Mouse (Mus musculus) heart, postnatal 36 days (tissue): ENCODE results near the gene Galnt3. TPM values are rescaled to one million over a fixed set of nuclear protein-coding genes. Genes with fewer than 3 reads are reported as not detected.

Experiments used
- DNase-seq, 2 experiments: peaks; one replicate each; pipeline ENCODE4 v3.0.0; 2021 to 2022
- intact Hi-C: fragments of 180-260 bp; cut with DNase I; formaldehyde crosslinking; loops from one replicate; pipeline ENCODE4 v1.15.1; 2025
- total RNA-seq, 2 experiments: library from RNA; stranded (reverse); gene quantifications; 2 replicates each; pipeline ENCODE4 v1.2.3; 2021

Gene Galnt3
- not detected for total RNA-seq

DNA sequence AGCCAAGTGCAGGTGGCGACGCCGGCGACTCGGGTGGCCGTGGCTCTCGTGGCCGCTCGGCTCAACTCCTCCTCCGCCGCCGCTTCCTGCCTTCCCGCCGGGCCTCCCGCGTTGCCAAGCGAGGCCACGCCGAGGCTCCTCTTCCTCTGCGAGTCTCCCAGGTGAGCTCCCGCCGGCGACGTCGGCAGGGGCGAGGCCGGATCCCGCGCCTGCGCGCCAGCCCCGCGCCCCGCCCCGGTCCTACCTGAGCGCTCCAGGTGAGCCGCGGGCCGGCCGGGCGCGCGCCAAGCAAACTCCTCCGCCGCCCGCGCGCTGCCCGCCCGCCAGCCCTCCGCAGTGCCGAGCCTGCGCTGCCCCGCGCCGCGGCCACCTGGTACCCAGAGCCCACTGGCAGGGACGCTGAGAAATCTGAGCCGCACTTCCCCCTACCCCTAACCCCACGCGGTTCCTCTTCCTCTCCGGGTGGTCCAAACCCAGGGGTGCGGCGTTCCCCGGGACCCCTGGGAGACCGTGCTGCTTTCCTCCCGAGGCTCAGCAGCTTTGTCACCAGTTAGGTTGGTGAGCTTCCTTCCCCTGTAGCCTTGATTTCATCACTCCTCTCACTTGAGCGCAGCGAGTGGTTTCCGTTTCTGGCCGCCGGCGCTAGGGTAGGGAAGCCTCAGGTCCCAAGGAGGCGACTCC, at the start of gene Galnt3:
Gene Galnt3 (minus strand): TSS at position 404 of the 681 bp plus-strand sequence.
- peak; percentile 3 to 7 for DNase-seq
- intact Hi-C loops = no loop called here

DNA sequence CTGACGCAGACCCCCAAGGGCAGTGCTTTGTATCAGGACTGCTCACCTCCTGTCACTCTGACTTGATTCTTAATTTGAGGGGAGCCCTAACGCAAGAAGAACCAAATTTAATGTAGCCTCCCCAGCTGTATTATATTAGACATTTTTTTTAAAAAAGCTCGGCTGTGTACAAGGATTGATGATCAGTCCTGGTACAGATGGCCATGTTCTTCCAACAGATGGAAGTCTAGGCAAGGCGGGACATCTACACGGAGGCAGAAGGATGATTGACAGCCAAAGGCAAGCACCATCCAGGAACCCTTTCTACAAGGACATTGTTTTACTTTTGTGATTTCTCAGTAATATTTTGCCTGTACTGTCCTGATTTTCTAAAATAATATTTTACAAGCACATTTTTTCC, 48.3 kb upstream of the Galnt3 start:
- DNase-seq = no peak
- intact Hi-C loops = no loop called here

DNA sequence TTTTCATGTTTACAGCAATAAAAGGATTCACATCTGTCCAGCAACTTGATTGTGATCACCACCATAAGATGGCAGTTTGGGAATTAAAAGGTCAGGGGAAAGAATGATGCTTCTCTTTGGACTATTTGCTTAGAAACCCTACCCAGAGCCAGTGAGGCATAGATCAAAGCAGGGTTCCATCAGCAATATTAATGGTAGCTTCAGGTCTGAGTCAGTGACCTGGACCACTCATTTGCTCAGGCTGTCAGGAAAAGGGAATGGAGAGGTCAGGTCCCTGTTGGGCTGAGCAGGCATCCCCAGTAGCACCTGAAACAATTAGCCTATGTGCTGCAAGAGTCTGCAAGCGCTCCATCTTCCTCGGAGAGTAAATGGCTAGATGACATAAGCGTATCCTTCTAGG, 46.8 kb upstream of the Galnt3 start:
- DNase-seq = no peak
- intact Hi-C loops = no loop called here

GRCm38 (mm10) chr2:66170721-66171120, 45.9 kb upstream of the Galnt3 start:
- no peak for DNase-seq
- intact Hi-C loops = no loop called here

DNA sequence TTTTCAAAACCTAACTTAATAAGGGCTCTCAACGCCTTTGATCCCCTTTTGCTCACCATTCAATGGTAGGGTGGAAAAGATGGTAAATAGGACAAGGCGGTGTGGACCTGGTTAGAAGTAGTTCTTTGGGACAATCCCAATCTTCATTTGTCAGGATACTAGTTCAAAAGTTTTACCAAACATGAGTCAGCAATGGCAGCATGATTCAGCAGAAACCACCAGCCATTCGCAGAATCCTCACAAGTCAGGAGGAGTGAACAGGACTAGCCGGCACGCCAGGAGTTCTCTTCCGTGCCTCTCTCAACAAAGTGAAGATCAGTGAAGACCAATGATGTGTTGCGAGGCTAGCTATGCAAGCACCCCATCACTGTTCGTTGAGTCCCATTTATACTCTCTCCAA, 40.2 kb upstream of the Galnt3 start:
- intact Hi-C loops = no loop called here

DNA sequence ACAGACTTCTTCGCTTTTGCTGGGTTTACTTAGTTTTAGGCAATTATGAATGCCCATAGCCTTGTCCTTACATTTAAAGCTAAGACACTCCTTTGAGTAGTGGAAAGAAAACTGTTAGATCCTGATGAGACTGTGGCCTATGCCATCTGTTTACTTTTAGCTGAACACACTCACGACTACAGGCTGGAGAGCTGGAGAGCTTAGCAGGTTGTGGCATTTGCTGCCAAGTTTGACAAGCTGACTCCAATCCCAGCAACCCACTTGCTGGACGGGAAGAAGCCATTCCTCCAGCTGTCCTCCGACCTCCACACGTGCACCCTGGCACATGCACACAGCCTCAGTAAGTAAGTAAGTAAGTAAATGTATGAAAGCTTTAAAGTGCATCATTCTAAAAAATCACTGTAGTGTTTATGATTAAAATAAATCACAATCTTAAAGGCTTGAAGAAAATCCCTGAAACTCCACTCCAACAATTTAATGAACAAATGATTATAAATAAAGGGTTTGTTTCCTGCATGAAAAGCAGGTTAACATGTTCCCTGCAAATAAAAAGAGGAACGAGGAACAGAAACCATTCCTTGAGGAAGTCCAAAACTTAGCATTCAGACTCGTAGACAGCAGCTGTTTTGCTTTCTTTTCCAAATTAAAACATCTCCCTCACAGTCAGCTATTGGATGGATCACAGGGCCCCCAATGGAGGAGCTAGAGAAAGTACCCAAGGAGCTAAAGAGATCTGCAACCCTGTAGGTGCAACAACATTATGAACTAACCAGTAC, 33.5 kb upstream of the Galnt3 start:
- intact Hi-C loops = no loop called here
- no peak for DNase-seq

More for the DNA sequence above, 40.2 kb upstream of the Galnt3 start:
- DNase-seq = no peak

DNA sequence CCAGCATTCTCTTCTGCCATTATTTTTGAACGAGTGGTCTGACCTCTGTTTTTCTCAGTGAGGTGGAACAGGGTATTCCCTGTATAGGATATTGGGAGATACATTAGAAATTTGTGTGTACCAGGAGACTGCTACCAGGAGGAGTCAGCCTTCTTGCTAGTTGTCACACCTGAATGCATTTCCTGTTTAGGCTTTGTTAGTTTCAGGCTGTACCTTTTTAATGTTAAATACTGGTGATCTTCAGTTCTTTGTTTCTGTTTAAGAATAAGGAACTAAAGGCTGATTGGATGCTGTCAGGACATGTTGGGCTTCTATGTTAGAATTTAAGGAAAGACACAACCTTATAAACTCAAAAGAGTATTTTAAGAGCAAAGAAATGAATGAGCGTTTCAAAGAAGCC, 26.6 kb upstream of the Galnt3 start:
- DNase-seq = no peak
- intact Hi-C loops = no loop called here

- DNase-seq = no peak
- intact Hi-C loops = no loop called here
Observed at GRCm38 (mm10) chr2:66150531-66150930, 25.7 kb upstream of the Galnt3 start.

DNA sequence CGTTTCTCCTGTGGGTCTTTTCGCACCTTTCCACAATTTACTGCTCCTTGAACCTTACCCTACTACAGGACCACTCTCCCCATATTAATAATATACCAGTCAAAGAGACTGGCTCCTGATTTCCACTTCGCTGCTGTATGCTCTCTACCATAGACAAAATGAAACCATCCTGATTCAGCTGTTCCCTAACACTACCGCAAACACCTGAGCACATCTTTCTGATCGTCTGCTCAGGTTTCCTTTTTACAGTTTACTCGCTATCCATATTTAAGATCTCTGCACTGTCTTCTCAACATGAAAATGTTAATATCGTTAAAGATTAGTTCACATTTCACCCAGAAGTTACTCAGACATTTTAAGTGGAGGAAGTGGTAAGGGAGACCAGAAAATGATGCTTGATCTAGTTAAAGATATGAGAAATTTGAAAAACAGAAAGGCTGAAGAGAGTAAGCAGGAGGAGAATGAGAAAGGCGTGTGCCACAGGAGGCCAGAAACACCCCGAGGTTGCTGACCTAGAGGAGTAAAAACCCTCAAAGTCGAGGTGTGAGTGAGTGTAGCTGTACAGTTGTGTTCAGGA, 23.9 kb upstream of the Galnt3 start:
- intact Hi-C loops = no loop called here
- no peak for DNase-seq

GRCm38 (mm10) chr2:66146473-66146872, 21.7 kb upstream of the Galnt3 start:
- DNase-seq = no peak
- intact Hi-C loops = no loop called here

GRCm38 (mm10) chr2:66144770-66145169, 20.0 kb upstream of the Galnt3 start:
- no peak for DNase-seq
- intact Hi-C loops = no loop called here

- DNase-seq = no peak
- intact Hi-C loops = no loop called here
Observed at GRCm38 (mm10) chr2:66143284-66143683, 18.5 kb upstream of the Galnt3 start.

- intact Hi-C loops = no loop called here
- no peak for DNase-seq
Observed at GRCm38 (mm10) chr2:66142711-66143110, 17.9 kb upstream of the Galnt3 start.

GRCm38 (mm10) chr2:66142268-66142667, 17.5 kb upstream of the Galnt3 start:
- intact Hi-C loops = no loop called here
- DNase-seq = no peak

DNA sequence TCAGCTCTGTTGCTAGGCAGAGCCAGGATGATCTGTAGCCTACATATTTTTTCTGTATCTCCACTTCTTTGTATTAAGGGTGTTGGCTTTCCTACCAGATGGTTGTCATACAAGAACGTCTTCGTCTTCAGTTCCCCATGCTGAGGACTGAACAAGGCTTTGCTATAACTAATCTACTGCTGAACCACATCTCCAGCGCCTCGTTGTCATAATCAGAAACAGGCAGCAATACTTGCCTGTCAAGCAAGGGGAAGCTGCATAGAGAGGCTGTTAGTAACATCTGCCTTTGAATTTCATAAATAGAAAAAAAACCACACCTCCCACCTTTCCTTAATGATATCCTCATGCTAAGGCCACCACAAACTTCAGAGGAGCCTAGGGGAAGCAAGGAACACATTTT, 15.5 kb upstream of the Galnt3 start:
- intact Hi-C loops = no loop called here
- no peak for DNase-seq

GRCm38 (mm10) chr2:66131862-66132544, 7.2 kb upstream of the Galnt3 start:
- no peak for DNase-seq
- intact Hi-C loops = no loop called here

DNA sequence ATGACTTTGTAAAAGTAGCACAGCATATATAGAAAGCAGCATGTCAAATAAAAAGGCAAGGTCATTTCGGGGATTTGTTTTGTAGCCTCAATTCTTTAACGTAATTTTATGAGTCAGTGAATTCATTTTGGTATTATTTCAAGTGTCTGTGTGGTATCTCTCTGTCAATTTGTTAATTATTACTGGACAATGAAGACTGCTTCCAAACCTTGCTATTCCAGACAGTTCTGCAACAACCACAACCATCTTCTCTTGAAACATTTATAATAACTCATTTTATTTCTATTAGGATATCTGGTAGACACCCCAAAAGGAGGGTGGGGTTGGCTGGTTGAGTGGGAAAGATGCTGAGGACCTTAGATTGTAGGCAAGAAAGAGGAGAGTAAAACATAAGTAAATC, 4.1 kb upstream of the Galnt3 start:
- intact Hi-C loops = no loop called here
- DNase-seq = no peak

DNA sequence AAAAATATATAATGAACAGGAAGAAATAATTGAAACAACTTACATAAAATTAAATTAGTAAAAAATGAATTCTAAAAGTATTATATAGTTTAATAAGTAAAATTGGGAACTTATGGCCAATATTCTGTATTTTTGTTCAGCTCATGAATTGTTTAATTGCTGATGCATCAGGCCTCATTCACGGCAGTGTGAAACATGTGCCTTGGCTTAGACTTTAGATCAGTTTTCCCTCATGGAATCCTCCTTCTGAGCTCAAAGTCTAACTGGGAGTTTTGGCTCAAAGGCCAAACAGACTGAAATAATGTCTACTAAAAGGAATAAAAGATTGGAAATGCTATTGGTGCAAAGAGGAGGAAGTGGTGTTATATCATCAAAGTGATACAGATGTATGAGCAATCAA, 2.7 kb upstream of the Galnt3 start:
- no peak for DNase-seq
- intact Hi-C loops = no loop called here

- DNase-seq = no peak
- intact Hi-C loops = no loop called here
Observed at GRCm38 (mm10) chr2:66126936-66127335, 2.1 kb upstream of the Galnt3 start.

DNA sequence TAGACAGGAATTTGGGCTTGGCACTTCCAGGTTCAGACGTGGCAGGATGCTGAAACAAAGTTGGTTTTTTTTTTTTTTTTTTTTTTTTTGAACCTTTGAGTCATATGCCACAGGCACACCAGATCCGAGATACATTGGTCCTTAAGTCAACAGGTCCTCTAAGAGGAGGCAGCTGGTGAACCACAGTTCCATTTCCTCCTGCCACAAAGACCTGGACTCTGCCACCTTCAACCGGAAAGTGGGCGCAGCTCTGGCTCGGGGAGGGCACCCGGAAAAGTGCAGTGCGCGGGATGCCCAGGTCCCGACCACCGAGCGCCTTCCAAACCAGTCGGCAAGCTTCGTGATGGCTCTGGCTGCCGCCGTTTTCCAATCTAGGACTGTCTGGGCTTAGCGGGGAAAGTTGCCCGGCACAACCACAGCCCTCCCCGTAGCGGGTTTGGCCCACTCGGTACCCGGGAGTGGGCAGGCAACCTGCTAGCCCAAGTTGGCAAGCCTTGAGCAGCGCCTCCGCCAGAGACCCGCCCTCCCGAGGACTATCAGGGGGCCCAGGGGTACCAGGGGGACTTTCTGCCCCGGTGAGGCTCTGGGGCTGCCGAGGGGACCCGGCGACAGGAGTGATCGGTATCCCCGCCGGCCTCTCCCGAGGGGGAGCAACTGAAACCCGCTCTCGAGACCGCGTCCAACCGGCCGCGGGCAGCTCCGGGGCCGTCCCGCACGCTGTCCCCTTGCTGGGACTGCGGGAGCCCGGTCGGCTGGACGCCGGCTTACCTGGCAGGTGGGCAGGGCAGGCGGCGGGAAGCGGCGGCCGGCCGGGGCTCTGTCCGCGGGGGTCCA, 821 bp downstream of the Galnt3 start:
- peak; percentile 5 to 10 for DNase-seq
- intact Hi-C loops = no loop called here

- intact Hi-C loops = no loop called here
- DNase-seq = no peak
Observed at GRCm38 (mm10) chr2:66117686-66118085, 7.1 kb downstream of the Galnt3 start.
